Comparison of ENCODE assay signal across 12 mouse cellular contexts in the genomic region with DNA sequence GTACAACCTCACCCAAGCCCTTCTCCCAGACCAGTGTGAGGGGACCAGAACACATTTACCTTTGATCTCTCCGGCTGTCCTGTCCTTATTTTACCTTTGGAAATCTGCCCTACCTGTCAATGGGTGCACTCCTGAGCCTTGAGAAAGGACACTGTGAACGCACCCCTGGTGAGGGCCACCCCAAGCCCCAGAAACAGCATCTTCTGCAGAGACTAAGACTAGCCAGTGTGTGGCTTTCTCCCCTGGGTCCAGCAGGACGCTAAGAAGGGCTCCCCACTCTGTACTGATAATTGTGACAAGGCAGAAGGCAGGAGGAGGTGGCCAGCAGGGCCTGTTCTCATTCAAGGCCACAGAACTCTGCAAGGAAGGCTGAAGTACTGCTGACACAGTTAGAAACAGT. TPM values are rescaled to one million over a fixed set of nuclear protein-coding genes. Genes with fewer than 3 reads are reported as not detected.
DNase-seq lines count a peak whose midpoint lies in the region; TF ChIP-seq lines count a peak whose summit lies in the region.
"Had no signal": no experiment of that assay in that cellular context is flagged by ENCODE, and none has a peak within 500 bp of the region (broad histone marks: within the 10 kb centered on the region; RNA-seq: fewer than 3 reads in every experiment).

No protein-coding gene starts in this region.

- DNase-seq in adrenal gland, postnatal 10 days: peak; percentile 46
- DNase-seq in adrenal gland, adult 18-20 months (ENCODE audit: low spot score in 2 of 2): no peak
- DNase-seq in kidney, adult 2 months: peak; percentile 59
- no peak for DNase-seq in kidney, postnatal 4 days
- no peak for DNase-seq in testis, postnatal 10 days (ENCODE audit: low spot score)
- peak; percentile 75 for DNase-seq in testis, postnatal 14 days (ENCODE audit: low spot score)
- DNase-seq in urinary bladder, postnatal 36 days (ENCODE audit: low spot score in 2 of 2): no peak
- DNase-seq: gastrocnemius, postnatal 36 days; left cerebral cortex, postnatal 4 days; midbrain, embryonic 14.5 days had no signal

- 35% methylated on average over 3 of the region's 3 CpGs for WGBS in kidney, adult 2 months

- peaks cover 37% of the 10 kb centered on the region for H3K4me1 ChIP-seq in kidney, adult 2 months (ENCODE audit: control insufficient read depth, insufficient read depth, low read length)
- H3K4me1 ChIP-seq in testis, adult 2 months (ENCODE audit: control insufficient read depth, insufficient read depth, low read length): peaks cover 20% of the 10 kb centered on the region

- H3K4me3 ChIP-seq in kidney, adult 2 months (ENCODE audit: insufficient read depth, low read depth, low read length): peak overlapping the region; percentile 39
- H3K4me3 ChIP-seq in testis, adult 2 months (ENCODE audit: control insufficient read depth, low read depth, low read length): peak overlapping the region; percentile 28

- H3K27me3 ChIP-seq in kidney, adult 2 months (replicated peaks; ENCODE audit: control insufficient read depth, insufficient read depth, low read length): no peaks in the 10 kb centered on the region
- no peaks in the 10 kb centered on the region for H3K27me3 ChIP-seq in testis, adult 2 months (ENCODE audit: control insufficient read depth, insufficient read depth, low read length)

- no peak for TF ChIP-seq CTCF in kidney, adult 2 months (conservative IDR thresholded peaks at IDR 0.05; ENCODE audit: insufficient read depth, insufficient read length, low read depth, low read length)
- TF ChIP-seq CTCF in testis, adult 2 months (IDR thresholded peaks at IDR 0.05; ENCODE audit: control insufficient read depth, insufficient read depth, insufficient replicate concordance, low read depth, low read length): no peak

- no peak for TF ChIP-seq POLR2A in kidney, adult 2 months (IDR thresholded peaks at IDR 0.05; ENCODE audit: low read depth, low read length)
- TF ChIP-seq POLR2A in testis, adult 2 months (IDR thresholded peaks at IDR 0.05; ENCODE audit: control insufficient read depth, low read depth, low read length): peak; percentile 56

- no peaks in the 10 kb centered on the region for H3K36me3 ChIP-seq in kidney, adult 2 months (ENCODE audit: control insufficient read depth, insufficient read depth, low read length)
- H3K36me3 ChIP-seq in testis, adult 2 months (ENCODE audit: control insufficient read depth, insufficient read depth, low read length): no peaks in the 10 kb centered on the region
- H3K36me3 ChIP-seq: forebrain, embryonic 10.5 days had no signal

- H3K27ac ChIP-seq in kidney, adult 2 months (ENCODE audit: insufficient read depth, low read depth, low read length): peak overlapping the region; percentile 58
- H3K27ac ChIP-seq in testis, adult 2 months (ENCODE audit: control insufficient read depth, insufficient read depth, low read depth, low read length): peak overlapping the region; percentile 59

RNA-seq across cellular contexts. Expression of gene Slc25a45, which starts 1.3 kb away (rescaled TPM):
- 10 to 100 TPM; 13.4 to 14.2 TPM for total RNA-seq in adrenal gland, postnatal 10 days (2021)
- 10 to 100 TPM in 1 of 2 experiments, 1 to 10 TPM in 1; 4.9 to 19.0 TPM for total RNA-seq in adrenal gland, adult 18-20 months (2021)
- 52.7 and 63.4 TPM in 2 replicates for polyA plus RNA-seq in kidney, adult 2 months (2012; rRNA removed)
- 20.1 and 26.1 TPM in 2 replicates for polyA plus RNA-seq in testis, adult 2 months (2012; rRNA removed)

RNA-seq across cellular contexts. Expression of gene Frmd8, which starts 3.8 kb away (rescaled TPM):
- total RNA-seq in adrenal gland, postnatal 10 days (2021): 10 to 100 TPM; 29.0 to 34.8 TPM
- 10 to 100 TPM; 21.1 to 42.8 TPM for total RNA-seq in adrenal gland, adult 18-20 months (2021)
- 18.5 and 23.1 TPM in 2 replicates for polyA plus RNA-seq in kidney, adult 2 months (2012; rRNA removed)
- polyA plus RNA-seq in testis, adult 2 months (2012; rRNA removed): 25.3 and 28.1 TPM in 2 replicates

RNA-seq across cellular contexts. Expression of gene Tigd3, which starts 15.0 kb away (rescaled TPM):
- 1 to 10 TPM; 1.6 to 1.9 TPM for total RNA-seq in adrenal gland, postnatal 10 days (2021)
- total RNA-seq in adrenal gland, adult 18-20 months (2021): 1 to 10 TPM in 1 of 2 experiments, under 1 TPM in 1; 0.90 to 1.1 TPM
- 0.52 and 0.73 TPM in 2 replicates for polyA plus RNA-seq in kidney, adult 2 months (2012; rRNA removed)
- polyA plus RNA-seq in testis, adult 2 months (2012; rRNA removed): 0.84 and 0.94 TPM in 2 replicates

RNA-seq across cellular contexts. Expression of gene Dpf2, which starts 33.9 kb away (rescaled TPM):
- total RNA-seq in adrenal gland, postnatal 10 days (2021): 100 to 1,000 TPM; 105 to 119 TPM
- 100 to 1,000 TPM; 111 to 129 TPM for total RNA-seq in adrenal gland, adult 18-20 months (2021)
- polyA plus RNA-seq in kidney, adult 2 months (2012; rRNA removed): 71.5 and 79.7 TPM in 2 replicates
- 63.6 and 69.2 TPM in 2 replicates for polyA plus RNA-seq in testis, adult 2 months (2012; rRNA removed)

RNA-seq across cellular contexts. Expression of gene Cdc42ep2, which starts 45.7 kb away (rescaled TPM):
- 10 to 100 TPM; 10.8 to 11.2 TPM for total RNA-seq in adrenal gland, postnatal 10 days (2021)
- 1 to 10 TPM; 5.2 to 8.0 TPM for total RNA-seq in adrenal gland, adult 18-20 months (2021)
- 12.0 and 12.2 TPM in 2 replicates for polyA plus RNA-seq in kidney, adult 2 months (2012; rRNA removed)
- polyA plus RNA-seq in testis, adult 2 months (2012; rRNA removed): 0.89 and 0.90 TPM in 2 replicates

Comparison
In these comparisons a context has a peak if more than half of its experiments do, and no peak if none do; other contexts are left out.
1. DNase-seq: peak in adrenal gland, postnatal 10 days (single experiment), kidney, adult 2 months (single experiment) and testis, postnatal 14 days (single experiment); none in adrenal gland, adult 18-20 months (0 of 2), kidney, postnatal 4 days (0 of 2), testis, postnatal 10 days (single experiment) and urinary bladder, postnatal 36 days (0 of 2).